ENCODE assay signal across 20 mouse cellular contexts in the genomic region with DNA sequence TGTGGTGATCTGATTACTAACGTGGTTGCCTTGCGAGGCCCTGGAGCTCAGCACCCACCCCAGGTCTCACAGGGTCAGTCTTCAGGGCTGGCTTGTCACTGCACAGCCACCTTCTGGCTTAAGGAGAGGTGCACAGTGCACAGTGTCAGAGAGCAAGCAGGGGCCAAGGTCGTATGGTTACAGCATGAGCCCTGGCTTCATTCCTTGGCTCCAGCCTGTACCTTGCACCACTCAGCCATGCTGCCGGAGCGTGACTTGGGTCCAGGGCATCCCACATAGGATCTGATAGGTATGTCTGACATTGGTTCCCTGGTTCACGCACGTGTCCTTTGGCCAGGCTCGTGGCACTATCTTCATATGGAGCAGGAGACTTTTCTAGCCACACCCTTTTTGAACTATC.
DNase-seq lines count a peak whose midpoint lies in the region; ATAC-seq and TF ChIP-seq lines count a peak whose summit lies in the region.
"Had no signal": no experiment of that assay in that cellular context is flagged by ENCODE, and none has a peak within 500 bp of the region (broad histone marks: within the 10 kb centered on the region; RNA-seq: fewer than 3 reads in every experiment).

No protein-coding gene starts in this region.

- H3K9me3 ChIP-seq in intestine, postnatal 0 days (ENCODE audit: control insufficient read depth): no peaks in the 10 kb centered on the region
- H3K9me3 ChIP-seq: embryonic facial prominence, embryonic 12.5 days; limb, embryonic 15.5 days; megakaryocyte, embryonic 14.5 days; midbrain, embryonic 15.5 days; neural tube, embryonic 15.5 days had no signal

- 53% methylated on average over 8 of the region's 8 CpGs for WGBS in intestine, postnatal 0 days

- no peaks in the 10 kb centered on the region for H3K27me3 ChIP-seq in intestine, postnatal 0 days (replicated peaks; ENCODE audit: control insufficient read depth, insufficient read depth, low read length)
- H3K27me3 ChIP-seq: embryonic facial prominence, embryonic 12.5 days; limb, embryonic 15.5 days; megakaryocyte, embryonic 14.5 days; midbrain, embryonic 15.5 days; neural tube, embryonic 15.5 days had no signal

- TF ChIP-seq CTCF in intestine, postnatal 0 days (IDR thresholded peaks at IDR 0.05; ENCODE audit: low read depth): no peak

- H3K4me2 ChIP-seq in intestine, postnatal 0 days (replicated peaks; ENCODE audit: low read depth): no peak overlapping the region
- H3K4me2 ChIP-seq: embryonic facial prominence, embryonic 12.5 days; limb, embryonic 15.5 days; midbrain, embryonic 15.5 days; neural tube, embryonic 15.5 days had no signal

- H3K4me1 ChIP-seq in intestine, postnatal 0 days (replicated peaks; ENCODE audit: control insufficient read depth, insufficient read depth, low read length): peaks cover 6% of the 10 kb centered on the region; the same call in 1 of the 2 replicates

- peak; percentile 72 to 85 for DNase-seq in adrenal gland, adult (ENCODE audit: inconsistent age in 2 of 2, low spot score in 1 of 2)
- no peak for DNase-seq in adrenal gland, postnatal 4 days (ENCODE audit: low spot score in 2 of 2)
- DNase-seq in adrenal gland, adult 8-10 months: peak; percentile 71
- DNase-seq in kidney, postnatal 14 days: peak; percentile 60
- DNase-seq in ovary, postnatal 10 days (ENCODE audit: low spot score): no peak
- no peak for DNase-seq in frontal cortex, adult 2 months (ENCODE audit: extremely low spot score in 1 of 2, low spot score in 1 of 2)
- DNase-seq: cerebellum, adult 9-11 months; gastrocnemius, postnatal 36 days; lung, adult 18-20 months; right cerebral cortex, postnatal 14 days had no signal

- H3K36me3 ChIP-seq in intestine, postnatal 0 days (ENCODE audit: control insufficient read depth, insufficient read depth): no peaks in the 10 kb centered on the region; the same call in 1 of the 2 replicates
- H3K36me3 ChIP-seq: embryonic facial prominence, embryonic 12.5 days; limb, embryonic 15.5 days; midbrain, embryonic 15.5 days; neural tube, embryonic 15.5 days had no signal

- no peak overlapping the region for H3K4me3 ChIP-seq in intestine, postnatal 0 days (ENCODE audit: low read depth, low read length)
- H3K4me3 ChIP-seq: embryonic facial prominence, embryonic 12.5 days; erythroblast, embryonic 14.5 days; layer of hippocampus, adult 2 months; limb, embryonic 15.5 days; megakaryocyte, embryonic 14.5 days; midbrain, embryonic 15.5 days; neural tube, embryonic 15.5 days had no signal

- peak; percentile 91 for ATAC-seq in intestine, postnatal 0 days
- no peak for ATAC-seq in cerebellum, adult (ENCODE audit: insufficient number of reproducible peaks, low FRiP score, low TSS enrichment)
- ATAC-seq: forebrain, embryonic 14.5 days; midbrain, embryonic 15.5 days had no signal

- H3K27ac ChIP-seq in intestine, postnatal 0 days (ENCODE audit: low read depth, low read length): no peak overlapping the region
- H3K27ac ChIP-seq: embryonic facial prominence, embryonic 12.5 days; layer of hippocampus, adult 2 months; limb, embryonic 15.5 days; midbrain, embryonic 15.5 days; neural tube, embryonic 15.5 days had no signal

- no peak overlapping the region for H3K9ac ChIP-seq in intestine, postnatal 0 days (ENCODE audit: low read depth, low read length)
- H3K9ac ChIP-seq: embryonic facial prominence, embryonic 12.5 days; limb, embryonic 15.5 days; midbrain, embryonic 15.5 days; neural tube, embryonic 15.5 days had no signal

Comparison
In these comparisons a context has a peak if more than half of its experiments do, and no peak if none do; other contexts are left out.
1. DNase-seq: peak in adrenal gland, adult (2 of 2), adrenal gland, adult 8-10 months (single experiment) and kidney, postnatal 14 days (single experiment); none in adrenal gland, postnatal 4 days (0 of 2), ovary, postnatal 10 days (single experiment) and frontal cortex, adult 2 months (0 of 2).